Mouse (Mus musculus) urinary bladder, postnatal 25 days (tissue): ENCODE data around the gene Fkbp14.

Experiments used
- DNase-seq: peaks from one replicate; pipeline ENCODE4 v3.0.0; 2022; ENCODE audit warnings: low spot score

Fkbp14 gene

GRCm38 (mm10) chr6:54597208-54597607 is at the start of gene Fkbp14:
TSS of gene Fkbp14 (minus strand) at chr6:54597308.
- no peak for DNase-seq

- DNase-seq, result no peak
Observed at GRCm38 (mm10) chr6:54643181-54643580, 46.1 kb upstream of the Fkbp14 start.

GRCm38 (mm10) chr6:54641953-54642352 is 44.8 kb upstream of the Fkbp14 start:
- no peak for DNase-seq

GRCm38 (mm10) chr6:54639877-54640276 is 42.8 kb upstream of the Fkbp14 start:
- DNase-seq, result no peak

- no peak for DNase-seq
Observed at GRCm38 (mm10) chr6:54631462-54631861, 34.4 kb upstream of the Fkbp14 start.

GRCm38 (mm10) chr6:54629734-54630133 is 32.6 kb upstream of the Fkbp14 start:
- DNase-seq, result no peak

GRCm38 (mm10) chr6:54628381-54628780 is 31.3 kb upstream of the Fkbp14 start:
- DNase-seq, result no peak

GRCm38 (mm10) chr6:54620357-54620756 is 23.2 kb upstream of the Fkbp14 start:
- no peak for DNase-seq

- no peak for DNase-seq
Observed at GRCm38 (mm10) chr6:54619530-54619929, 22.4 kb upstream of the Fkbp14 start.

GRCm38 (mm10) chr6:54617363-54617762 is 20.3 kb upstream of the Fkbp14 start:
- DNase-seq, result no peak

GRCm38 (mm10) chr6:54606241-54606640 is 9.1 kb upstream of the Fkbp14 start:
- DNase-seq, result no peak

GRCm38 (mm10) chr6:54604001-54604715 is 7.0 kb upstream of the Fkbp14 start:
- peak; percentile 29 for DNase-seq

GRCm38 (mm10) chr6:54602891-54603290 is 5.8 kb upstream of the Fkbp14 start:
- no peak for DNase-seq

GRCm38 (mm10) chr6:54600681-54601347 is 3.7 kb upstream of the Fkbp14 start:
- DNase-seq, result no peak

- no peak for DNase-seq
Observed at GRCm38 (mm10) chr6:54597711-54598110, 603 bp upstream of the Fkbp14 start.

- DNase-seq, result no peak
Observed at GRCm38 (mm10) chr6:54595330-54595878, 1.7 kb downstream of the Fkbp14 start.

GRCm38 (mm10) chr6:54594469-54595329 is 2.4 kb downstream of the Fkbp14 start, which contains the start of gene Plekha8:
TSS of gene Plekha8 (plus strand) at chr6:54595111.
- DNase-seq, result peak; percentile 94

- DNase-seq, result no peak
Observed at GRCm38 (mm10) chr6:54593766-54594468, 3.2 kb downstream of the Fkbp14 start.

- DNase-seq, result peak; percentile 87
Observed at GRCm38 (mm10) chr6:54592938-54593535, 4.1 kb downstream of the Fkbp14 start.

GRCm38 (mm10) chr6:54591778-54592177 is 5.3 kb downstream of the Fkbp14 start:
- no peak for DNase-seq

GRCm38 (mm10) chr6:54590691-54591090 is 6.4 kb downstream of the Fkbp14 start:
- no peak for DNase-seq
